Mouse (Mus musculus): ENCODE results near the gene I830077J02Rik. TPM values are rescaled to one million over a fixed set of nuclear protein-coding genes. Genes with fewer than 3 reads are reported as not detected.

Gene I830077J02Rik
- polyA plus RNA-seq, 1 experiment from 2014 or later, result 0.93 TPM

DNA sequence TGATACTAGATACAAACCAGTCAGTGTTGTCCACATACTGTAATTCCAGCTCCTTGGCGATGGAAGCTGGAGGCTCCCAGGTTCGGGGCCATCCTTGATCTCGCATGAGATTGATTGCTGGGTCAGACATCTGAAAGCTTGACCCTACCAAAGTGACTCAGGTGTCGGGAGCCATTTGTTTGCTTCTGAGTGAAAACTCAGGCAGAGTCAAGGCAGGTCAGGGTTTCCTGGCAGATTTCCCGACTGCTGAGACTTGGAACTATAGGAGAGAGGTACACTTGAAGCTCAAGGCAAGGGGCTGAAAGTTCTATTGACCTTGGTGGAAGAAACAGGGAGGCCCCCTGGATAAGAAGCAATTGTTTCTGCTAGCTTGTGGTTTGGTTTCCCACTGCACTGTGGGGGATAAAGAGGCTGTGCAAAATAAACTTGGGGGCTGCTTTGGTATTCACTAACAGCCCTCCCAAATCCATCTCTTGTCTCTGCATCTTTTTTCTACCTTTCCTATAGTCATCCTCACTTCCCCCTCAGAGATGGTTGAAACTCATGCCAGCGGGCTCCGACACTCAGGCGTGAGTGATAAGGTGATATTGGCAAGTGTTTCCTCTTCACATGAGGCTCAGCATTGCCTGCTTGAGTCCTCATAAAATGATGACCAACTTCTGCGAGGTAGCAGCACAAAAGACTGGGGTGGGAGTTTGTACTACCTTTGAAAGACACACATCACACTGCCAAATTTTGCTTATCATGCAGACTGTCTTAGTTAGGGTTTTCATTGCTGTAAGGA is 20.2 kb downstream of the I830077J02Rik start:
- H3K9me3 ChIP-seq (ENCODE audit: control insufficient read depth, low read length), result no peaks in the 10 kb centered on the region
- H3K9ac ChIP-seq (ENCODE audit: low read length), result no peak overlapping the region
- H3K4me3 ChIP-seq (ENCODE audit: low read length), result no peak overlapping the region
- no peak overlapping the region for H3K4me2 ChIP-seq (ENCODE audit: low read depth, low read length)
- ATAC-seq (ENCODE audit: low read depth), result no peak
- H3K36me3 ChIP-seq (ENCODE audit: control insufficient read depth, insufficient read depth, low read length), result no peaks in the 10 kb centered on the region
- H3K27me3 ChIP-seq (ENCODE audit: control insufficient read depth, insufficient read depth, low read depth, low read length), result no peaks in the 10 kb centered on the region
- WGBS, result 38% methylated on average over 9 of the region's 9 CpGs
- H3K27ac ChIP-seq (ENCODE audit: low read length), result no peak overlapping the region
- H3K4me1 ChIP-seq (replicated peaks; ENCODE audit: control insufficient read depth, insufficient read depth, low read length), result peaks cover 11% of the 10 kb centered on the region; the same call in 1 of the 2 replicates

DNA sequence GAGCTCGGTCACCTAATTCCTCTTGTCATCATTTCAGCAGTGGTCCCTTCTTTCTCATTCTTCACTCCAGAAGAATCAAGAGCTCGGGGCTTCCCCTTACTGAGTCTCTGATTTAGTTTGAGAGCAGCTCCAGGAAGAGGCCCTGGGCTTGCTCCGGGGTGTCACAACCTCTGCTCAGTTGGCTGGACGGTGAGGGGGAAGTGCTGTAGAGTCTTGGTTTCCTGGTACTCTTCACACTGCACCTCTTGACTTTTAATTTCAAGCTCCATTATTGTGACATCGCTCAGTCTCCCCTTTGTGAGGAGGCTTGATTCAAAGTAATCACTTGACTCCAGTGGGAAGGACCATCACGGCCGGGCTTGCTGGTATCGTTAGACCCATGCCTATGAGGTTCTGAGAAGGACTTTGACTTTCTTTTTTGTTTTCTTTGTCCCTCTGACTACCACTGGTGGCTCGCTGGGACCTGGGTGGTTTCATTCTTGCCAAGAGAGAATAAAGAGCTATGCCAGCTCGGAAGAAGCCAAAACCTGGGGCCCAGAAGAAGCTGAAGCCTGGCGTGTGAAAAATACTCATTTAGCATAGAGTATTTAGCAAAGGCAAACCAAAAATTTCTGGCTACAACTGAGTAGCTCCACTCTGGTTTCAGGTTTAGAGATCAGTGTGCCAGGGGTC is 21.8 kb downstream of the I830077J02Rik start:
- Histone ChIP-seq H3K4me3 (ENCODE audit: low read length) (no peak overlapping the region), H3K27me3 (ENCODE audit: control insufficient read depth, insufficient read depth, low read depth, low read length) (no peaks in the 10 kb centered on the region), H3K27ac (ENCODE audit: low read length) (no peak overlapping the region), H3K4me2 (ENCODE audit: low read depth, low read length) (no peak overlapping the region), H3K36me3 (ENCODE audit: control insufficient read depth, insufficient read depth, low read length) (no peaks in the 10 kb centered on the region), H3K9ac (ENCODE audit: low read length) (no peak overlapping the region), H3K4me1 (replicated peaks; ENCODE audit: control insufficient read depth, insufficient read depth, low read length) (peaks cover 11% of the 10 kb centered on the region; the same call in 1 of the 2 replicates), H3K9me3 (ENCODE audit: control insufficient read depth, low read length) (no peaks in the 10 kb centered on the region)
- 71% methylated on average over 11 of the region's 11 CpGs for WGBS
- no peak for ATAC-seq (ENCODE audit: low read depth)

DNA sequence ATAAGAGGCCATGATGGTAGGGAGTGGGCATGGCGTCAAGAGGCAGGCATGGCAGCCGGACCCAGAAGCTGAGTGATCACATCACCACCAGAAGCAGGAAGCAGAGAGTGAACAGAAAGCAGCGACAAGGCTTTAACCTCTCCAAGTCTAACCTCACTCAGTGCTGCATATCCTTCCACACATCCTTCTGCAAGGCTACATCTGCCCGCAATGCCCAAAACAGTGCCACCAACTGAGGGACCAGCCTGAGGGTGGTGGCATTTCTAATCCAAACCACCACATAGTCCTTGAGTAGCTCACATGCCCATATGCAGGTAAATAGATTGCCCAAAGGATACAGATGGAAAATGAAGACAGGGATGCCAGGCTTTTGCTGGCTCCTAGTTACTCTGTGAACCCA is 23.5 kb downstream of the I830077J02Rik start:
- ATAC-seq (ENCODE audit: low read depth), result no peak
- Histone ChIP-seq H3K4me3 (ENCODE audit: low read length) (no peak overlapping the region), H3K9me3 (ENCODE audit: control insufficient read depth, low read length) (no peaks in the 10 kb centered on the region), H3K36me3 (ENCODE audit: control insufficient read depth, insufficient read depth, low read length) (no peaks in the 10 kb centered on the region), H3K27me3 (ENCODE audit: control insufficient read depth, insufficient read depth, low read depth, low read length) (no peaks in the 10 kb centered on the region), H3K4me1 (replicated peaks; ENCODE audit: control insufficient read depth, insufficient read depth, low read length) (peaks cover 3% of the 10 kb centered on the region; the same call in 1 of the 2 replicates), H3K4me2 (ENCODE audit: low read depth, low read length) (no peak overlapping the region), H3K9ac (ENCODE audit: low read length) (no peak overlapping the region), H3K27ac (ENCODE audit: low read length) (no peak overlapping the region)
- WGBS, result 92% methylated on average over 4 of the region's 4 CpGs

DNA sequence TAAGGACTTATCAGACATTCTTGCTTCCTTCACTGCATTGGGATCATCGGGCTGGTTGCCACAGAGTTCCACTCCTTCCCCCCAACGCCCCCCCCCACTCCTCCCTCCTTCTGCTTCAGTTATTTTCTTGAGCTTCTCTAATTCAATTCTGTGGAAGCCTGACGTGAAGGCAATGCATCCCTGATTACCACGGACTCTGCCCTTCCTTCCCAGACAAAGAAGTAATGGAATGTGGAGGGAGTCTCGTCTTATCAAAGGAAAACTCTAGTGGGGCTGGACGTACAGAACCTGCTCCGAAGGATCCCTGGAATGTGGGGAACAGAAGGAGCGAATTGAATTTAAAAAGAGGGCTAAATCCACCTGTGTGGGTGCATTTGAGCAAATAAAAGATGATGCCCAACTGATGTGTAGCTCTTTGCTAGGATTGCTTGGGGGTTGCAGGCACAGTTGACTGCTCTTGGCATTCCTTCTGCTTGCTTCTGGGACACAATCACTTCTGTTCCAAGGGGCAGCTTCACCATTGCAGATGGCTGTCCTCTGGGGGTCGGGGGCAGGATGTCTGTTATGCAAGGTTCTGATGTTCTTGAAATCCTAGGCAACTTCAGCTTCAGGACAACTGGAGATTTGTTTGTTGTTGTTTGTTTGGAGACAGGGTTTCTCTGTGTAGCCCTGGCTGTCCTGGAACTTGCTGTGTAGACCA is 24.4 kb downstream of the I830077J02Rik start:
- Histone ChIP-seq H3K27me3 (ENCODE audit: control insufficient read depth, insufficient read depth, low read depth, low read length) (no peaks in the 10 kb centered on the region), H3K9ac (ENCODE audit: low read length) (no peak overlapping the region), H3K4me2 (ENCODE audit: low read depth, low read length) (no peak overlapping the region), H3K9me3 (ENCODE audit: control insufficient read depth, low read length) (no peaks in the 10 kb centered on the region), H3K27ac (ENCODE audit: low read length) (no peak overlapping the region), H3K4me1 (replicated peaks; ENCODE audit: control insufficient read depth, insufficient read depth, low read length) (no peaks in the 10 kb centered on the region; the same call in 1 of the 2 replicates), H3K36me3 (ENCODE audit: control insufficient read depth, insufficient read depth, low read length) (no peaks in the 10 kb centered on the region), H3K4me3 (ENCODE audit: low read length) (no peak overlapping the region)
- WGBS, result 30% methylated on average over 9 of the region's 9 CpGs
- ATAC-seq (ENCODE audit: low read depth), result no peak

DNA sequence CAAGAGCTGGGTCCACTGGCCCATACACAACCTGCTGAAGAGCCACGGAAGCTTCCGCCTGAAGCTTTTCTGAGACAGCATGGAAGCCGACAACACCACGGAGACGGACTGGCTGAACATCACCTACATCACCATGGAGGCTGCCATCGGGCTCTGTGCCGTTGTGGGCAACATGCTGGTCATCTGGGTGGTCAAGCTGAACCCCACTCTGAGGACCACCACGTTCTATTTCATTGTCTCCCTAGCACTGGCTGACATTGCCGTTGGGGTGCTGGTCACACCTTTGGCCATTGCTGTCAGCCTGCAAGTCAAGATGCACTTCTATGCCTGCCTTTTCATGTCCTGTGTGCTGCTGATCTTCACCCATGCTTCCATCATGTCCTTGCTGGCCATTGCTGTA is 27.7 kb downstream of the I830077J02Rik start:
- ATAC-seq (ENCODE audit: low read depth), result no peak
- Histone ChIP-seq H3K9me3 (ENCODE audit: control insufficient read depth, low read length) (no peaks in the 10 kb centered on the region), H3K27me3 (ENCODE audit: control insufficient read depth, insufficient read depth, low read depth, low read length) (no peaks in the 10 kb centered on the region), H3K4me2 (ENCODE audit: low read depth, low read length) (no peak overlapping the region), H3K36me3 (ENCODE audit: control insufficient read depth, insufficient read depth, low read length) (no peaks in the 10 kb centered on the region), H3K4me1 (replicated peaks; ENCODE audit: control insufficient read depth, insufficient read depth, low read length) (no peaks in the 10 kb centered on the region), H3K27ac (ENCODE audit: low read length) (no peak overlapping the region), H3K4me3 (ENCODE audit: low read length) (no peak overlapping the region), H3K9ac (ENCODE audit: low read length) (no peak overlapping the region)
- 88% methylated on average over 9 of the region's 9 CpGs for WGBS

DNA sequence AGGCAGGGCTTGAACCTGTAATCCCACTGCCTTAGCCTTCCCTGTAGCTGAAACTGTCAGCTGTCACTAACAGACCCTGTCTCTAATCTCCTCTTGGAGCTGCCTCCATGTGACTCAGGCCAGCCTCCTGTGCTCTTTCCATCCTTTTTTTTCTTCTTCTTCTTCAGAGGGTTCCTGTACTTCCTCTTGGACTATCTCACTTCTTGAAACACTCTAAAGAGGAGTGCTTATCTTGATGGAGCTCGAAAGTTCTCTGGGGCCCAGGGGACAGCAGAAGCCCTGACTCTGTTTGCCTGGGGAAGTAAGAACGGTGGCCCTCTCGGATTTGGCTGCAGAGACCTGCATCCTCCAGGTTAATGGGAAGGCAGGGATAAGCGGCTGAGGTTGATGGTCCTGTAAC is 28.3 kb downstream of the I830077J02Rik start:
- Histone ChIP-seq H3K36me3 (ENCODE audit: control insufficient read depth, insufficient read depth, low read length) (no peaks in the 10 kb centered on the region), H3K9ac (ENCODE audit: low read length) (no peak overlapping the region), H3K9me3 (ENCODE audit: control insufficient read depth, low read length) (no peaks in the 10 kb centered on the region), H3K27me3 (ENCODE audit: control insufficient read depth, insufficient read depth, low read depth, low read length) (no peaks in the 10 kb centered on the region), H3K4me2 (ENCODE audit: low read depth, low read length) (no peak overlapping the region), H3K27ac (ENCODE audit: low read length) (no peak overlapping the region), H3K4me1 (replicated peaks; ENCODE audit: control insufficient read depth, insufficient read depth, low read length) (no peaks in the 10 kb centered on the region), H3K4me3 (ENCODE audit: low read length) (no peak overlapping the region)
- WGBS, result 46% methylated on average over 4 of the region's 4 CpGs
- ATAC-seq (ENCODE audit: low read depth), result no peak

DNA sequence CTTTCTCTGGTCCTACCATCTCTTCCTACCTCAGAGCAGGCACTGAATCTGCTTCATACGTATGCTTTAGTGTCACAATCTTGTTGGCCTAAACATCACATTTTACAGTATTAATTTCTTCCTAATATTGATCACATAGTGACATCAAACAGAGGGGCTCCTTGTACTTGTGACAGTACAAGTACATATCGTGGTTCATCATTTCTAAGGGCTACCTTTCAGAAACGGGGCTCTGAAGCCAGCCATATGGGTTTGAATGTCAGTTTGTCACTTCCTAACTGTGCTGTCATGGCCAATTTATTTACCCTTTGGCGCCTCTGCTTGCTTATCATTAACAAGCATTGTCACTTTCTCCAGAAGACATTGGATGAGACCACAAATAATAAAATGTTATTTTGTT is 31.0 kb downstream of the I830077J02Rik start:
- Histone ChIP-seq H3K4me3 (ENCODE audit: low read length) (no peak overlapping the region), H3K4me2 (ENCODE audit: low read depth, low read length) (no peak overlapping the region), H3K27me3 (ENCODE audit: control insufficient read depth, insufficient read depth, low read depth, low read length) (no peaks in the 10 kb centered on the region), H3K27ac (ENCODE audit: low read length) (no peak overlapping the region), H3K9ac (ENCODE audit: low read length) (no peak overlapping the region), H3K36me3 (ENCODE audit: control insufficient read depth, insufficient read depth, low read length) (no peaks in the 10 kb centered on the region), H3K4me1 (replicated peaks; ENCODE audit: control insufficient read depth, insufficient read depth, low read length) (no peaks in the 10 kb centered on the region), H3K9me3 (ENCODE audit: control insufficient read depth, low read length) (no peaks in the 10 kb centered on the region)
- WGBS, result 62% methylated on average over 4 of the region's 4 CpGs
- ATAC-seq (ENCODE audit: low read depth), result no peak

DNA sequence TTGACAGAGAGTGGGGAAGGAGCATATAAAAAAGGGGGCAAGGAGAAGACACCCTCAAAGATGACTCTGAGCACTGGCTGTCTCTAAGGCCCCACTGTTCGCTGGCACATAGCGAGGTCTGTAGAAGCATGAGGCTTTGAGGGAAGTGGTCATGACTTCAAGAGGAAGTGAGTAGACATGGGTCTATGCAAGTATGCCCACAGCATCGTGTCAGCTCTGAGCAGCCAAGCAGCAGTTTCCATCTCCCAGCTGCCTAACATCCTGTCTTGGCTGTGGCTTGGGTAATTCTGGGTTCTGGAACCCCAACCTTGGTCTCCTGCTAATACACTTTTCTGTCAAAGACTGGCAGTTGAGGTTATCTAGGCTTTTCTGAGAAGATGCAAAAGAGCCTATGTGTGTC is 31.7 kb downstream of the I830077J02Rik start:
- H3K9ac ChIP-seq (ENCODE audit: low read length), result no peak overlapping the region
- H3K4me3 ChIP-seq (ENCODE audit: low read length), result no peak overlapping the region
- WGBS, result 77% methylated on average over 3 of the region's 3 CpGs
- no peak for ATAC-seq (ENCODE audit: low read depth)
- no peak overlapping the region for H3K4me2 ChIP-seq (ENCODE audit: low read depth, low read length)
- no peaks in the 10 kb centered on the region for H3K27me3 ChIP-seq (ENCODE audit: control insufficient read depth, insufficient read depth, low read depth, low read length)
- no peaks in the 10 kb centered on the region for H3K4me1 ChIP-seq (replicated peaks; ENCODE audit: control insufficient read depth, insufficient read depth, low read length)
- no peaks in the 10 kb centered on the region for H3K36me3 ChIP-seq (ENCODE audit: control insufficient read depth, insufficient read depth, low read length)
- no peak overlapping the region for H3K27ac ChIP-seq (ENCODE audit: low read length)
- H3K9me3 ChIP-seq (ENCODE audit: control insufficient read depth, low read length), result no peaks in the 10 kb centered on the region

DNA sequence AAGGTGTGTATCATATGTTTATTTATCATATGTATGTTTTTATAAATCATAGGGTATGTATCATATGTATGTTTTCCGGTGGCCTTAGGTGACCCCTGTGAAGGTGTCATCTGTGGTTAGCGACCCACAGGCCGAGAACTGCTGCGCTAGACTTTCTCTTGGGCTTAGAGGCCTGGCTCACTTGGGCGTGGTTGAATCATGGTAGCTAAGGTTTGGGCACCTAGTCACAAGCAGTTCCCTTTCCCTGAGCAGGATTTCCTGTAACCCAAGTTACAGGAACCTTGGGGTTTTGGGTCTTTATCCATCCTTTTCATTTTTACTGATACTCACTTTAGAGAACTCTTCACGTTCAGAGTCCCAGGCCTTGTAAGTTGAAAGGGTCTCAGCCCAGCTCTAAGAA is 32.2 kb downstream of the I830077J02Rik start:
- no peak for ATAC-seq (ENCODE audit: low read depth)
- no peak overlapping the region for H3K4me2 ChIP-seq (ENCODE audit: low read depth, low read length)
- peaks cover 3% of the 10 kb centered on the region for H3K4me1 ChIP-seq (replicated peaks; ENCODE audit: control insufficient read depth, insufficient read depth, low read length)
- no peak overlapping the region for H3K4me3 ChIP-seq (ENCODE audit: low read length)
- no peaks in the 10 kb centered on the region for H3K36me3 ChIP-seq (ENCODE audit: control insufficient read depth, insufficient read depth, low read length)
- no peak overlapping the region for H3K27ac ChIP-seq (ENCODE audit: low read length)
- 74% methylated on average over 6 of the region's 6 CpGs for WGBS
- H3K27me3 ChIP-seq (ENCODE audit: control insufficient read depth, insufficient read depth, low read depth, low read length), result no peaks in the 10 kb centered on the region
- H3K9me3 ChIP-seq (ENCODE audit: control insufficient read depth, low read length), result no peaks in the 10 kb centered on the region
- no peak overlapping the region for H3K9ac ChIP-seq (ENCODE audit: low read length)

Measured in lung, embryonic 16.5 days (tissue).